Mouse (Mus musculus): ENCODE results near the gene Canx. TPM values are rescaled to one million over a fixed set of nuclear protein-coding genes. Genes with fewer than 3 reads are reported as not detected.
"Not testable (repeated sequence)": the region's sequence is repeated elsewhere in the genome, so short reads cannot be mapped to it uniquely, and the experiment has no call there.

The Canx gene
- polyA plus RNA-seq, 1 experiment from 2014 or later = 342 TPM

GRCm38 (mm10) chr11:50322345-50322744 is 3.1 kb downstream of the Canx start:
- Histone ChIP-seq H3K27me3 (ENCODE audit: control insufficient read depth, insufficient read depth, low read length) (no peaks in the 10 kb centered on the region), H3K9ac (ENCODE audit: low read length) (no peak overlapping the region), H3K4me3 (replicated peaks; ENCODE audit: low read length) (no peak overlapping the region), H3K36me3 (ENCODE audit: control insufficient read depth, insufficient read depth, low read length) (no peaks in the 10 kb centered on the region), H3K4me1 (ENCODE audit: control insufficient read depth, insufficient read depth, low read length) (peaks cover 21% of the 10 kb centered on the region), H3K27ac (ENCODE audit: low read length) (no peak overlapping the region), H3K4me2 (ENCODE audit: low read depth, low read length) (no peak overlapping the region), H3K9me3 (replicated peaks; ENCODE audit: control insufficient read depth, low read length) (no peaks in the 10 kb centered on the region)
- no peak for ATAC-seq (ENCODE audit: insufficient read depth, low FRiP score)

- WGBS = 87% methylated on average over 6 of the region's 6 CpGs
Observed at GRCm38 (mm10) chr11:50321239-50321638, 4.2 kb downstream of the Canx start.

GRCm38 (mm10) chr11:50319343-50319742 is 6.1 kb downstream of the Canx start:
- not testable (repeated sequence) for H3K4me3 ChIP-seq (replicated peaks; ENCODE audit: low read length); H3K36me3 ChIP-seq (ENCODE audit: control insufficient read depth, insufficient read depth, low read length)

More at GRCm38 (mm10) chr11:50321239-50321638, 4.2 kb downstream of the Canx start:
- H3K4me1 ChIP-seq (ENCODE audit: control insufficient read depth, insufficient read depth, low read length) = peaks cover 21% of the 10 kb centered on the region
- H3K9ac ChIP-seq (ENCODE audit: low read length) = no peak overlapping the region
- H3K36me3 ChIP-seq (ENCODE audit: control insufficient read depth, insufficient read depth, low read length) = no peaks in the 10 kb centered on the region
- ATAC-seq (ENCODE audit: insufficient read depth, low FRiP score) = no peak
- no peak overlapping the region for H3K4me3 ChIP-seq (replicated peaks; ENCODE audit: low read length)
- no peak overlapping the region for H3K27ac ChIP-seq (ENCODE audit: low read length)
- no peak overlapping the region for H3K4me2 ChIP-seq (ENCODE audit: low read depth, low read length)
- no peaks in the 10 kb centered on the region for H3K27me3 ChIP-seq (ENCODE audit: control insufficient read depth, insufficient read depth, low read length)
- H3K9me3 ChIP-seq (replicated peaks; ENCODE audit: control insufficient read depth, low read length) = no peaks in the 10 kb centered on the region

GRCm38 (mm10) chr11:50312803-50313202 is 12.7 kb downstream of the Canx start:
- Histone ChIP-seq H3K4me1 (ENCODE audit: control insufficient read depth, insufficient read depth, low read length) (peaks cover 5% of the 10 kb centered on the region), H3K27me3 (ENCODE audit: control insufficient read depth, insufficient read depth, low read length) (no peaks in the 10 kb centered on the region), H3K9me3 (replicated peaks; ENCODE audit: control insufficient read depth, low read length) (no peaks in the 10 kb centered on the region), H3K4me2 (ENCODE audit: low read depth, low read length) (no peak overlapping the region), H3K4me3 (replicated peaks; ENCODE audit: low read length) (no peak overlapping the region), H3K27ac (ENCODE audit: low read length) (0 out of 2 replicates have a peak overlapping the region, but pooled peaks have one; percentile 42), H3K9ac (ENCODE audit: low read length) (no peak overlapping the region), H3K36me3 (ENCODE audit: control insufficient read depth, insufficient read depth, low read length) (peaks cover 6% of the 10 kb centered on the region; the same call in 1 of the 2 replicates)
- WGBS = 51% methylated on average over 2 of the region's 2 CpGs
- no peak for ATAC-seq (ENCODE audit: insufficient read depth, low FRiP score)

More at GRCm38 (mm10) chr11:50319343-50319742, 6.1 kb downstream of the Canx start:
- not testable (repeated sequence) for H3K27me3 ChIP-seq (ENCODE audit: control insufficient read depth, insufficient read depth, low read length); H3K27ac ChIP-seq (ENCODE audit: low read length); ATAC-seq (ENCODE audit: insufficient read depth, low FRiP score); H3K9me3 ChIP-seq (replicated peaks; ENCODE audit: control insufficient read depth, low read length); H3K9ac ChIP-seq (ENCODE audit: low read length); H3K4me2 ChIP-seq (ENCODE audit: low read depth, low read length)
- 77% methylated on average over 4 of the region's 4 CpGs for WGBS
- peaks cover 20% of the 10 kb centered on the region for H3K4me1 ChIP-seq (ENCODE audit: control insufficient read depth, insufficient read depth, low read length)

GRCm38 (mm10) chr11:50303406-50303805 is 22.1 kb downstream of the Canx start:
- H3K9me3 ChIP-seq (replicated peaks; ENCODE audit: control insufficient read depth, low read length) = no peaks in the 10 kb centered on the region
- ATAC-seq (ENCODE audit: insufficient read depth, low FRiP score) = no peak
- H3K4me2 ChIP-seq (ENCODE audit: low read depth, low read length) = no peak overlapping the region
- H3K4me3 ChIP-seq (replicated peaks; ENCODE audit: low read length) = no peak overlapping the region
- no peak overlapping the region for H3K27ac ChIP-seq (ENCODE audit: low read length)
- 89% methylated on average over 2 of the region's 2 CpGs for WGBS
- no peaks in the 10 kb centered on the region for H3K27me3 ChIP-seq (ENCODE audit: control insufficient read depth, insufficient read depth, low read length)
- H3K9ac ChIP-seq (ENCODE audit: low read length) = no peak overlapping the region
- peaks cover 45% of the 10 kb centered on the region for H3K36me3 ChIP-seq (ENCODE audit: control insufficient read depth, insufficient read depth, low read length)
- no peaks in the 10 kb centered on the region for H3K4me1 ChIP-seq (ENCODE audit: control insufficient read depth, insufficient read depth, low read length)

- peaks cover 11% of the 10 kb centered on the region; the same call in 1 of the 2 replicates for H3K36me3 ChIP-seq (ENCODE audit: control insufficient read depth, insufficient read depth, low read length)
- peak; percentile 99 for ATAC-seq (ENCODE audit: insufficient read depth, low FRiP score)
- under 1% methylated on average over 45 of the region's 45 CpGs for WGBS
Observed at GRCm38 (mm10) chr11:50292190-50292855, 33.1 kb downstream of the Canx start, which contains the start of gene Maml1. Gene Maml1, minus strand, starts transcription at chr11:50292311.

GRCm38 (mm10) chr11:50291321-50292165 is 33.9 kb downstream of the Canx start:
- H3K9ac ChIP-seq (ENCODE audit: low read length) = peak overlapping the region; percentile 99
- peak overlapping the region; percentile 68 for H3K4me2 ChIP-seq (ENCODE audit: low read depth, low read length)
- H3K9me3 ChIP-seq (replicated peaks; ENCODE audit: control insufficient read depth, low read length) = no peaks in the 10 kb centered on the region
- peak; percentile 70 for ATAC-seq (ENCODE audit: insufficient read depth, low FRiP score)
- peak overlapping the region; percentile 97 for H3K4me3 ChIP-seq (replicated peaks; ENCODE audit: low read length)
- peaks cover 11% of the 10 kb centered on the region for H3K4me1 ChIP-seq (ENCODE audit: control insufficient read depth, insufficient read depth, low read length)
- under 1% methylated on average over 85 of the region's 85 CpGs for WGBS
- no peaks in the 10 kb centered on the region for H3K27me3 ChIP-seq (ENCODE audit: control insufficient read depth, insufficient read depth, low read length)
- H3K36me3 ChIP-seq (ENCODE audit: control insufficient read depth, insufficient read depth, low read length) = peaks cover 4% of the 10 kb centered on the region; the same call in 1 of the 2 replicates
- H3K27ac ChIP-seq (ENCODE audit: low read length) = peak overlapping the region; percentile 97

More at GRCm38 (mm10) chr11:50292190-50292855, 33.1 kb downstream of the Canx start, which contains the start of gene Maml1:
- H3K4me2 ChIP-seq (ENCODE audit: low read depth, low read length) = peak within 1 kb of the TSS; percentile 73
- H3K4me1 ChIP-seq (ENCODE audit: control insufficient read depth, insufficient read depth, low read length) = peaks cover 11% of the 10 kb centered on the region
- H3K4me3 ChIP-seq (replicated peaks; ENCODE audit: low read length) = peak within 1 kb of the TSS; percentile 97
- H3K27me3 ChIP-seq (ENCODE audit: control insufficient read depth, insufficient read depth, low read length) = no peaks in the 10 kb centered on the region
- peak within 1 kb of the TSS; percentile 97 for H3K27ac ChIP-seq (ENCODE audit: low read length)
- H3K9ac ChIP-seq (ENCODE audit: low read length) = peak within 1 kb of the TSS; percentile 99
- H3K9me3 ChIP-seq (replicated peaks; ENCODE audit: control insufficient read depth, low read length) = no peaks in the 10 kb centered on the region

- Histone ChIP-seq H3K9ac (ENCODE audit: low read length) (peak overlapping the region; percentile 99), H3K27ac (ENCODE audit: low read length) (peak overlapping the region; percentile 97), H3K4me2 (ENCODE audit: low read depth, low read length) (peak overlapping the region; percentile 68), H3K4me3 (replicated peaks; ENCODE audit: low read length) (peak overlapping the region; percentile 97), H3K9me3 (replicated peaks; ENCODE audit: control insufficient read depth, low read length) (no peaks in the 10 kb centered on the region), H3K36me3 (ENCODE audit: control insufficient read depth, insufficient read depth, low read length) (peaks cover 4% of the 10 kb centered on the region; the same call in 1 of the 2 replicates), H3K4me1 (ENCODE audit: control insufficient read depth, insufficient read depth, low read length) (peaks cover 11% of the 10 kb centered on the region), H3K27me3 (ENCODE audit: control insufficient read depth, insufficient read depth, low read length) (no peaks in the 10 kb centered on the region)
- WGBS = 11% methylated on average over 20 of the region's 20 CpGs
- ATAC-seq (ENCODE audit: insufficient read depth, low FRiP score) = no peak
Observed at GRCm38 (mm10) chr11:50290486-50291225, 34.8 kb downstream of the Canx start.
